Comparison of ENCODE assay signal across 8 mouse cellular contexts in genomic region chr15:99772881-99772924, GRCm38 (mm10). TPM values are rescaled to one million over a fixed set of nuclear protein-coding genes. Genes with fewer than 3 reads are reported as not detected.
A peak's percentile ranks its signal among the peaks of the same experiment; 100 is the strongest.
DNase-seq lines count a peak whose midpoint lies in the region; ATAC-seq and TF ChIP-seq lines count a peak whose summit lies in the region.
"Not testable (repeated sequence)": the region's sequence is repeated elsewhere in the genome, so short reads cannot be mapped to it uniquely, and the experiment has no call there.

Cers5 (minus strand) TSS chr15:99772885.

- not testable (repeated sequence) for TF ChIP-seq EP300 in heart, adult 2 months (IDR thresholded peaks at IDR 0.05; ENCODE audit: insufficient read depth, low read depth, low read length); stomach, postnatal 0 days (optimal IDR thresholded peaks at IDR 0.05)

- not testable (repeated sequence) for TF ChIP-seq POLR2A in heart, adult 2 months (IDR thresholded peaks at IDR 0.05; ENCODE audit: insufficient read depth, low read depth, low read length)

- peak within 1 kb of the TSS; percentile 81 for H3K9ac ChIP-seq in embryonic facial prominence, embryonic 15.5 days
- peak within 1 kb of the TSS; percentile 91 for H3K9ac ChIP-seq in heart, adult 2 months (ENCODE audit: low read depth, low read length)
- peak within 1 kb of the TSS; percentile 91 for H3K9ac ChIP-seq in hindbrain, embryonic 13.5 days
- peak within 1 kb of the TSS; percentile 74 for H3K9ac ChIP-seq in liver, embryonic 11.5 days (ENCODE audit: low read depth, low read length)
- peak within 1 kb of the TSS; percentile 90 for H3K9ac ChIP-seq in midbrain, embryonic 13.5 days (replicated peaks)
- peak within 1 kb of the TSS; percentile 81 for H3K9ac ChIP-seq in stomach, postnatal 0 days (ENCODE audit: low read length)

- H3K27ac ChIP-seq in embryonic facial prominence, embryonic 15.5 days (replicated peaks) = peak within 1 kb of the TSS; percentile 96
- peak within 1 kb of the TSS; percentile 87 for H3K27ac ChIP-seq in heart, adult 2 months
- H3K27ac ChIP-seq in hindbrain, embryonic 13.5 days = peak within 1 kb of the TSS; percentile 96
- H3K27ac ChIP-seq in liver, embryonic 11.5 days (ENCODE audit: low read depth, low read length) = peak within 1 kb of the TSS; percentile 5
- peak within 1 kb of the TSS; percentile 92 for H3K27ac ChIP-seq in midbrain, embryonic 13.5 days
- peak within 1 kb of the TSS; percentile 92 for H3K27ac ChIP-seq in stomach, postnatal 0 days (replicated peaks)

- H3K4me3 ChIP-seq in embryonic facial prominence, embryonic 15.5 days (replicated peaks) = peak within 1 kb of the TSS; percentile 89
- peak within 1 kb of the TSS; percentile 68 for H3K4me3 ChIP-seq in heart, adult 2 months
- peak within 1 kb of the TSS; percentile 80 for H3K4me3 ChIP-seq in hindbrain, embryonic 13.5 days
- peak within 1 kb of the TSS; percentile 60 for H3K4me3 ChIP-seq in liver, embryonic 11.5 days (ENCODE audit: low read depth, low read length)
- peak within 1 kb of the TSS; percentile 77 for H3K4me3 ChIP-seq in midbrain, embryonic 13.5 days (replicated peaks)
- peak within 1 kb of the TSS; percentile 72 for H3K4me3 ChIP-seq in stomach, postnatal 0 days (ENCODE audit: low read depth, low read length)

- not testable (repeated sequence) for ATAC-seq in embryonic facial prominence, embryonic 15.5 days (ENCODE audit: insufficient number of reproducible peaks, low FRiP score, low TSS enrichment, low read depth); hindbrain, embryonic 13.5 days (ENCODE audit: low FRiP score); liver, embryonic 11.5 days (replicated peaks; ENCODE audit: low FRiP score); midbrain, embryonic 13.5 days; stomach, postnatal 0 days (ENCODE audit: low FRiP score, low TSS enrichment)

- TF ChIP-seq CTCF in heart, adult 2 months (IDR thresholded peaks at IDR 0.05); stomach, postnatal 0 days (IDR thresholded peaks at IDR 0.05; ENCODE audit: low read depth): not testable (repeated sequence)

- H3K36me3 ChIP-seq in embryonic facial prominence, embryonic 15.5 days; heart, adult 2 months (ENCODE audit: control insufficient read depth, insufficient read depth, low read length); hindbrain, embryonic 13.5 days; liver, embryonic 11.5 days (ENCODE audit: control insufficient read depth, insufficient read depth, low read length); midbrain, embryonic 13.5 days; stomach, postnatal 0 days (ENCODE audit: control insufficient read depth, insufficient read depth, low read length): not testable (repeated sequence)

- H3K79me2 ChIP-seq in heart, adult 2 months (replicated peaks; ENCODE audit: control insufficient read depth, insufficient read depth, low read length) = not testable (repeated sequence)

- intact Hi-C loops in heart, adult 2 months (cut with DNase I) = loop anchor here (2.0 kb wide), 1 partner anchor 48 kb away; the partner anchor contains the start of gene Cox14

- H3K4me2 ChIP-seq in embryonic facial prominence, embryonic 15.5 days (replicated peaks) = peak within 1 kb of the TSS; percentile 76
- peak within 1 kb of the TSS; percentile 86 for H3K4me2 ChIP-seq in hindbrain, embryonic 13.5 days
- H3K4me2 ChIP-seq in liver, embryonic 11.5 days = peak within 1 kb of the TSS; percentile 94
- H3K4me2 ChIP-seq in midbrain, embryonic 13.5 days (replicated peaks) = peak within 1 kb of the TSS; percentile 67
- H3K4me2 ChIP-seq in stomach, postnatal 0 days (replicated peaks; ENCODE audit: low read depth) = peak within 1 kb of the TSS; percentile 86

- H3K9me3 ChIP-seq in embryonic facial prominence, embryonic 15.5 days (replicated peaks); hindbrain, embryonic 13.5 days; liver, embryonic 11.5 days (ENCODE audit: control insufficient read depth, low read length); midbrain, embryonic 13.5 days; stomach, postnatal 0 days (ENCODE audit: control insufficient read depth, low read length): not testable (repeated sequence)

- H3K4me1 ChIP-seq in embryonic facial prominence, embryonic 15.5 days = peaks cover 10% of the 10 kb centered on the region
- H3K4me1 ChIP-seq in heart, adult 2 months (ENCODE audit: control insufficient read depth, insufficient read depth, low read length); stomach, postnatal 0 days (replicated peaks; ENCODE audit: control insufficient read depth, insufficient read depth): not testable (repeated sequence)
- peaks cover 19% of the 10 kb centered on the region for H3K4me1 ChIP-seq in hindbrain, embryonic 13.5 days (replicated peaks)
- peaks cover 10% of the 10 kb centered on the region for H3K4me1 ChIP-seq in liver, embryonic 11.5 days (replicated peaks; ENCODE audit: control insufficient read depth, insufficient read depth, low read length)
- H3K4me1 ChIP-seq in midbrain, embryonic 13.5 days (replicated peaks) = peaks cover 19% of the 10 kb centered on the region

- H3K27me3 ChIP-seq in embryonic facial prominence, embryonic 15.5 days; heart, adult 2 months (ENCODE audit: control insufficient read depth, insufficient read depth, low read length); hindbrain, embryonic 13.5 days; liver, embryonic 11.5 days (replicated peaks; ENCODE audit: control insufficient read depth, insufficient read depth, low read length); midbrain, embryonic 13.5 days; stomach, postnatal 0 days (ENCODE audit: control insufficient read depth, insufficient read depth, low read length): not testable (repeated sequence)

- not testable (repeated sequence) for DNase-seq in adrenal gland, adult 2 months; heart, adult 2 months; layer of hippocampus, postnatal 10 days (ENCODE audit: low spot score in 2 of 2); liver, embryonic 11.5 days (ENCODE audit: low spot score); stomach, postnatal 0 days (ENCODE audit: low spot score)

RNA-seq across cellular contexts. Expression of gene Cers5, which starts in this region (rescaled TPM):
- total RNA-seq in adrenal gland, adult 2 months (2021) = 10 to 100 TPM; 46.4 to 54.6 TPM
- polyA plus RNA-seq in adrenal gland, adult 2 months (2012; rRNA removed) = 26.1 and 32.6 TPM in 2 replicates
- polyA plus RNA-seq in embryonic facial prominence, embryonic 15.5 days (2015; fragmentation: Nextera tagmentation; extraction: Ambion mirVana) = 73.7 and 78.3 TPM in 2 replicates
- total RNA-seq in heart, adult 2 months (2021) = 10 to 100 TPM; 17.4 to 17.9 TPM
- 21.6 and 27.9 TPM in 2 replicates for polyA plus RNA-seq in heart, adult 2 months (2012; rRNA removed)
- polyA plus RNA-seq in hindbrain, embryonic 13.5 days (2015; fragmentation: Nextera tagmentation; extraction: Ambion mirVana) = 73.6 and 74.3 TPM in 2 replicates
- total RNA-seq in layer of hippocampus, postnatal 10 days (2021) = 10 to 100 TPM; 39.0 to 44.3 TPM
- polyA plus RNA-seq in liver, embryonic 11.5 days (2014; fragmentation: Nextera tagmentation; extraction: Ambion mirVana) = 32.3 and 34.7 TPM in 2 replicates
- polyA plus RNA-seq in midbrain, embryonic 13.5 days (2015; fragmentation: Nextera tagmentation; extraction: Ambion mirVana) = 58.4 and 61.1 TPM in 2 replicates
- 32.2 and 33.6 TPM in 2 replicates for polyA plus RNA-seq in stomach, postnatal 0 days (2015; fragmentation: Nextera tagmentation; extraction: Ambion mirVana)

Comparison
In these comparisons a context has a peak if more than half of its experiments do, and no peak if none do; other contexts are left out.
1. H3K27ac ChIP-seq: peak in every context shown above with its lines; median percentile 96 in embryonic facial prominence, embryonic 15.5 days; 96 in hindbrain, embryonic 13.5 days; 92 in midbrain, embryonic 13.5 days; 92 in stomach, postnatal 0 days; 87 in heart, adult 2 months; 5 in liver, embryonic 11.5 days.